Mouse (Mus musculus): ENCODE measurements around the gene Emilin2. TPM values are rescaled to one million over a fixed set of nuclear protein-coding genes. Genes with fewer than 3 reads are reported as not detected.

The Emilin2 gene
- polyA plus RNA-seq, 2 experiments: 17.3 to 24.1 TPM

DNA sequence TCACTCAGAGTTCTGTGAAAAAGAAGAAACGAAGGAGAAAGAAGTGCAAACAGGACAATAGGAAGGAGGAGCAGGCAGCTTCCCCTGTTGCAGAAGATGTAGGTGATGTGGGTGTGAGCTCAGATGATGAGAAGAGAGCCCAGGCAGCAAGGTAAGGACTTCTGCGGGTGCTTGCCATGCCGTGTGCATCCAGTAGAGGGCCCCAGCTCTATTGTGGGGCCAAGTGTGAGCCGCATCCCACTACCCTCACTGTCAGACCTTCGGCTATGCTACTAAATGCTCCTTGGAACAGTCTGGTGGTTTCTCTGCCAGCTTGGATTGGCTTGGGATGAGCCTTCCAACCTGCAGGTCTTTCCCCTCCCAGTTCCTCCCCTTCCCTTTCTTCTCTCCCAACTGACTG lies 86.7 kb downstream of the Emilin2 start:
- H3K27me3 ChIP-seq (ENCODE audit: control insufficient read depth, insufficient read depth, low read length): no peaks in the 10 kb centered on the region
- peaks cover 3 to 6% of the 10 kb centered on the region in 2 experiments for H3K4me1 ChIP-seq (replicated peaks; ENCODE audit: control insufficient read depth in 2 of 2, insufficient read depth in 2 of 2, low read length in 1 of 2)
- no peak overlapping the region for H3K27ac ChIP-seq
- no peak for DNase-seq (ENCODE audit: low read depth in 3 of 3, low spot score in 3 of 3)
- peak; percentile 50; the same call in 1 of the 2 replicates for ATAC-seq (ENCODE audit: insufficient read depth)
- no peak overlapping the region for H3K4me3 ChIP-seq (ENCODE audit: insufficient read depth in 1 of 2, low read depth in 2 of 2, low read length in 2 of 2)
- WGBS (ENCODE audit: insufficient replicate concordance): 41% methylated on average over 5 of the region's 5 CpGs
- TF ChIP-seq EP300 (IDR thresholded peaks at IDR 0.05; ENCODE audit: low read depth) (no peak), CTCF (IDR thresholded peaks at IDR 0.05; ENCODE audit: low read depth) (peak; percentile 93)
- no peak overlapping the region for H3K4me2 ChIP-seq (ENCODE audit: low read depth)
- peaks cover 56% of the 10 kb centered on the region for H3K36me3 ChIP-seq (replicated peaks; ENCODE audit: control insufficient read depth, insufficient read depth, low read depth)
- H3K9me3 ChIP-seq (ENCODE audit: control insufficient read depth, low read length): no peaks in the 10 kb centered on the region
- no peak overlapping the region for H3K9ac ChIP-seq (replicated peaks)

DNA sequence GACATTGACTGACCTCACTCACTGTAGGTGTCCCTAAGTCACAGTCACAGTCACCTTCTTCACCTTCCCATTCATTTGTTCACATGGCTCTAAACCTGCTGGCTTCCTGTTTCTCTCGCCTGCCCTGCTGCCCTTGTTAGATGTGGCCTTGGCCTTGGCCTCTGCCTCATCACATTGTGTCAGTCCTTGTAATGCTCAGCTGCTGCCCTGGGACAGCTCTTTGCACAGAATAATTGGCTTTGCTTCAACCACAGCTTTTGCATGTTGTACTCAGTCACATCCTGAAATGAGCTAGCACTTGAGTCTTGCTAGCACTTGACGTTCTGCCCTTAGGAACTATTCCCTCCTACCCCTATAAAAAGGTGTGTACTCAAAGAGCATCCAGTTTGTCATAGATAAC lies 87.3 kb downstream of the Emilin2 start:
- Histone ChIP-seq H3K9me3 (ENCODE audit: control insufficient read depth, low read length) (no peaks in the 10 kb centered on the region), H3K4me3 (ENCODE audit: insufficient read depth in 1 of 2, low read depth in 2 of 2, low read length in 2 of 2) (no peak overlapping the region), H3K27me3 (ENCODE audit: control insufficient read depth, insufficient read depth, low read length) (no peaks in the 10 kb centered on the region), H3K4me1 (replicated peaks; ENCODE audit: control insufficient read depth in 2 of 2, insufficient read depth in 2 of 2, low read length in 1 of 2) (peaks cover 3 to 6% of the 10 kb centered on the region in 2 experiments), H3K27ac (no peak overlapping the region), H3K9ac (replicated peaks) (no peak overlapping the region), H3K36me3 (replicated peaks; ENCODE audit: control insufficient read depth, insufficient read depth, low read depth) (peaks cover 53% of the 10 kb centered on the region), H3K4me2 (ENCODE audit: low read depth) (no peak overlapping the region)
- DNase-seq (ENCODE audit: low read depth in 3 of 3, low spot score in 3 of 3) (no peak), ATAC-seq (ENCODE audit: insufficient read depth) (no peak)
- TF ChIP-seq EP300 (IDR thresholded peaks at IDR 0.05; ENCODE audit: low read depth): no peak
- no peak for TF ChIP-seq CTCF (IDR thresholded peaks at IDR 0.05; ENCODE audit: low read depth)
- WGBS (ENCODE audit: insufficient replicate concordance): 72% methylated on average over 2 of the region's 2 CpGs

DNA sequence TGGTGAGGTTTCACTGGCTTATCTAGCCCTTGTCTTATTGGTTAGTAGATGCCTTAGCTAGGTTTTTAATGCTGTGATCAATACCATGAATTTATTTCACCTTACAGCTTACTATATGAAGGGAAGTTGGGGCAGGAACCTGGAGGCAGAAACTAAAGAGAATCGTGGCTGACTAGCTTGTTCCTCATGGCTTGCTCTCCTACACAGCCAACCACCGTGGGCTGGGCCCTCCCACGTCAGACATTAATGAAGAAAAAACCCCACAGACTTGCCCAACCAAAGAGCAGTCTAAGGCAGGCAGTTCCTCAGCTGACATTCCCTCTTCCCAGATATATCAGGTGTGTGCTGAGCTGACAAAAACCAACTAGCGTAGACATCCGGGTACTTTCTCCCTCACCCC lies 88.1 kb downstream of the Emilin2 start:
- no peaks in the 10 kb centered on the region for H3K9me3 ChIP-seq (ENCODE audit: control insufficient read depth, low read length)
- ATAC-seq (ENCODE audit: insufficient read depth): no peak
- 53% methylated on average over 5 of the region's 5 CpGs for WGBS (ENCODE audit: insufficient replicate concordance)
- TF ChIP-seq EP300 (IDR thresholded peaks at IDR 0.05; ENCODE audit: low read depth) (no peak), CTCF (IDR thresholded peaks at IDR 0.05; ENCODE audit: low read depth) (no peak)
- H3K4me2 ChIP-seq (ENCODE audit: low read depth): no peak overlapping the region
- H3K27me3 ChIP-seq (ENCODE audit: control insufficient read depth, insufficient read depth, low read length): no peaks in the 10 kb centered on the region
- peaks cover 57% of the 10 kb centered on the region for H3K36me3 ChIP-seq (replicated peaks; ENCODE audit: control insufficient read depth, insufficient read depth, low read depth)
- DNase-seq (ENCODE audit: low read depth in 3 of 3, low spot score in 3 of 3): no peak
- H3K27ac ChIP-seq: no peak overlapping the region
- peaks cover 3 to 6% of the 10 kb centered on the region in 2 experiments for H3K4me1 ChIP-seq (replicated peaks; ENCODE audit: control insufficient read depth in 2 of 2, insufficient read depth in 2 of 2, low read length in 1 of 2)
- no peak overlapping the region for H3K4me3 ChIP-seq (ENCODE audit: insufficient read depth in 1 of 2, low read depth in 2 of 2, low read length in 2 of 2)
- H3K9ac ChIP-seq (replicated peaks): no peak overlapping the region

DNA sequence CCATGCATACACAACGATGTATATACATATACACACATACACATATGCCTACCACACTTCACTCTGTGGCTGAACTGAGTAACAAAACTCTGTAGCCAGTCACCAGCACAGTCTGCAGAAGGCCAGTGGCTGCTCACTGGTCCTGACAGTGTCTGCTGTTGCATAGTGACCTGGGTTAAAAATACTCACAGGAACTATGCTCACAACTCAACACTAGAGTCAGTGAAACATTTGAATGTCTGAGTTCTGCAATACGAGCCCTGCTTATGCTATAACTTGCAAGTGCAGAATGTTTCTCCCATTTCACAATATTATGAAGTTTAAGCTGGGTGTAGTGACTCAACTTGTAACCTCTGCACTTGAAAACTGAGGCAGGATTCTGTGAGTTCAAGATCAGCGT lies 90.4 kb downstream of the Emilin2 start:
- Histone ChIP-seq H3K4me1 (replicated peaks; ENCODE audit: control insufficient read depth in 2 of 2, insufficient read depth in 2 of 2, low read length in 1 of 2) (peaks cover 3 to 6% of the 10 kb centered on the region in 2 experiments), H3K27ac (no peak overlapping the region), H3K4me3 (ENCODE audit: insufficient read depth in 1 of 2, low read depth in 2 of 2, low read length in 2 of 2) (no peak overlapping the region), H3K9ac (replicated peaks) (no peak overlapping the region), H3K36me3 (replicated peaks; ENCODE audit: control insufficient read depth, insufficient read depth, low read depth) (peaks cover 63% of the 10 kb centered on the region), H3K4me2 (ENCODE audit: low read depth) (no peak overlapping the region), H3K9me3 (ENCODE audit: control insufficient read depth, low read length) (peaks cover 4% of the 10 kb centered on the region), H3K27me3 (ENCODE audit: control insufficient read depth, insufficient read depth, low read length) (no peaks in the 10 kb centered on the region)
- WGBS (ENCODE audit: insufficient replicate concordance): 80% methylated on average over 3 of the region's 3 CpGs
- TF ChIP-seq CTCF (IDR thresholded peaks at IDR 0.05; ENCODE audit: low read depth) (no peak), EP300 (IDR thresholded peaks at IDR 0.05; ENCODE audit: low read depth) (no peak)
- DNase-seq (ENCODE audit: low read depth in 3 of 3, low spot score in 3 of 3) (no peak), ATAC-seq (ENCODE audit: insufficient read depth) (no peak)

DNA sequence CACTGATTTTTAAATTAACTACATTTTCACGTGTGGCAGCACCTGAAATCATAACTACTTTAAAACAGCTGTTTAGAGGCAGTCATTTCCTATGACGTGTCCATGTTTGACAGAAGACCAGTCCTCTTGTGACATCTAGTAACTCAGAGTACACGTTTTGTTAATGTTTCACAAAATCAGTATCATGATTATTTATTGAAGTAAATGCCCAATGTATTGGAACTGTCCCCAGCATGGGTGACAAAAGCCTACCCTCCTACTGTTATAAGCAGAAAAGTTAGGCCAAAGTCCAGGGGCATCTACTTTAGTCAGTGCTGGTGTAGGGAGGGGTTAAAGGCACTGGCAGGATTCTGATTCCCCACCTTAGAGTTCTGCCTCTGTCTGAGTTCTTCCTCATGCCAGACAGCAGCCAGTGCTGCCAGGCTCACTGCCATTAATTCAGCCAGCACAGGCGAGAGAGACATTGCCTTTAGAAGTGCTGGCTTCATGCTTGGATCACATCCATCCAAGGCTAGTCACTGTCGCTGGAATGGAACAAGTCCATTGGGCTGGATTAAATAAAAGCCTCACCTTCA lies 94.6 kb downstream of the Emilin2 start:
- TF ChIP-seq CTCF (IDR thresholded peaks at IDR 0.05; ENCODE audit: low read depth): no peak
- TF ChIP-seq EP300 (IDR thresholded peaks at IDR 0.05; ENCODE audit: low read depth): no peak
- WGBS (ENCODE audit: insufficient replicate concordance): 85% methylated on average over 5 of the region's 5 CpGs
- Histone ChIP-seq H3K27me3 (ENCODE audit: control insufficient read depth, insufficient read depth, low read length) (no peaks in the 10 kb centered on the region), H3K4me1 (replicated peaks; ENCODE audit: control insufficient read depth in 2 of 2, insufficient read depth in 2 of 2, low read length in 1 of 2) (peaks cover 32 to 33% of the 10 kb centered on the region in 2 experiments), H3K4me2 (ENCODE audit: low read depth) (no peak overlapping the region), H3K4me3 (ENCODE audit: insufficient read depth in 1 of 2, low read depth in 2 of 2, low read length in 2 of 2) (no peak overlapping the region), H3K27ac (no peak overlapping the region), H3K9me3 (ENCODE audit: control insufficient read depth, low read length) (peaks cover 4% of the 10 kb centered on the region), H3K9ac (replicated peaks) (no peak overlapping the region), H3K36me3 (replicated peaks; ENCODE audit: control insufficient read depth, insufficient read depth, low read depth) (peaks cover 34% of the 10 kb centered on the region)
- ATAC-seq (ENCODE audit: insufficient read depth): no peak
- no peak for DNase-seq (ENCODE audit: low read depth in 3 of 3, low spot score in 3 of 3)
